Mouse (Mus musculus): ENCODE results near the gene Gm28043.

GRCm38 (mm10) chr17:29747466-29747865 is 132.8 kb downstream of the Gm28043 start:
- no peak for TF ChIP-seq CTCF (IDR thresholded peaks at IDR 0.05; ENCODE audit: borderline replicate concordance, insufficient read depth, low read depth, low read length)
- no peak for TF ChIP-seq POLR2A (IDR thresholded peaks at IDR 0.05; ENCODE audit: borderline replicate concordance, insufficient read depth, low read length)
